Comparison of ENCODE assay signal across 28 mouse cellular contexts in genomic region chr1:180821101-180821500, GRCm38 (mm10). TPM values are rescaled to one million over a fixed set of nuclear protein-coding genes. Genes with fewer than 3 reads are reported as not detected.
DNase-seq lines count a peak whose midpoint lies in the region; ATAC-seq and TF ChIP-seq lines count a peak whose summit lies in the region.
"Had no signal": no experiment of that assay in that cellular context is flagged by ENCODE, and none has a peak within 500 bp of the region (broad histone marks: within the 10 kb centered on the region; RNA-seq: fewer than 3 reads in every experiment).

No protein-coding gene starts in this region.

- no peak for TF ChIP-seq CTCF in kidney, adult 2 months (conservative IDR thresholded peaks at IDR 0.05; ENCODE audit: insufficient read depth, insufficient read length, low read depth, low read length)

- DNase-seq in kidney, adult 2 months = no peak
- DNase-seq in forebrain, embryonic 11.5 days (ENCODE audit: low spot score) = no peak
- no peak for DNase-seq in gastrocnemius, adult 8-10 months (ENCODE audit: low spot score in 2 of 2)
- DNase-seq in spleen, adult 18-20 months = no peak
- DNase-seq: adrenal gland, adult 2 months; cerebellum, adult 2 months; cerebellum, postnatal 36 days; gastrocnemius, postnatal 25 days; heart, adult 2 months; heart, postnatal 14 days; kidney, adult 18-20 months; kidney, postnatal 10 days; left cerebral cortex, postnatal 4 days; lung, postnatal 4 days; retina, postnatal 1 day had no signal

- H3K4me2 ChIP-seq in kidney, embryonic 15.5 days = no peak overlapping the region
- peak overlapping the region; percentile 44 for H3K4me2 ChIP-seq in liver, embryonic 15.5 days
- no peak overlapping the region for H3K4me2 ChIP-seq in forebrain, embryonic 11.5 days (ENCODE audit: low read depth, low read length, severe bottlenecking)
- H3K4me2 ChIP-seq: forebrain, embryonic 13.5 days; heart, embryonic 13.5 days; hindbrain, embryonic 12.5 days; limb, embryonic 15.5 days; neural tube, embryonic 13.5 days had no signal

- H3K9me3 ChIP-seq in kidney, embryonic 15.5 days (replicated peaks) = no peaks in the 10 kb centered on the region
- H3K9me3 ChIP-seq in liver, embryonic 15.5 days (replicated peaks) = no peaks in the 10 kb centered on the region
- no peaks in the 10 kb centered on the region for H3K9me3 ChIP-seq in forebrain, embryonic 11.5 days (ENCODE audit: control insufficient read depth, low read length)
- H3K9me3 ChIP-seq: embryonic facial prominence, embryonic 10.5 days; forebrain, embryonic 13.5 days; heart, embryonic 13.5 days; hindbrain, embryonic 12.5 days; limb, embryonic 15.5 days; midbrain, embryonic 10.5 days; neural tube, embryonic 13.5 days had no signal

- H3K4me1 ChIP-seq in kidney, embryonic 15.5 days = 0 out of 2 replicates have a peak, but pooled peaks cover 7% of the 10 kb centered on the region
- H3K4me1 ChIP-seq in kidney, adult 2 months (ENCODE audit: control insufficient read depth, insufficient read depth, low read length) = no peaks in the 10 kb centered on the region
- peaks cover 96% of the 10 kb centered on the region for H3K4me1 ChIP-seq in liver, embryonic 15.5 days (replicated peaks)
- no peaks in the 10 kb centered on the region for H3K4me1 ChIP-seq in forebrain, embryonic 11.5 days (replicated peaks; ENCODE audit: control insufficient read depth, insufficient read depth, low read length)
- H3K4me1 ChIP-seq: embryonic facial prominence, embryonic 10.5 days; hindbrain, embryonic 12.5 days had no signal

- 0 out of 2 replicates have a peak, but pooled peaks cover 3% of the 10 kb centered on the region for H3K27me3 ChIP-seq in kidney, embryonic 15.5 days
- no peaks in the 10 kb centered on the region for H3K27me3 ChIP-seq in kidney, adult 2 months (replicated peaks; ENCODE audit: control insufficient read depth, insufficient read depth, low read length)
- H3K27me3 ChIP-seq in liver, embryonic 15.5 days = no peaks in the 10 kb centered on the region
- no peaks in the 10 kb centered on the region for H3K27me3 ChIP-seq in forebrain, embryonic 11.5 days (ENCODE audit: control insufficient read depth, insufficient read depth, low read length)
- H3K27me3 ChIP-seq: forebrain, embryonic 13.5 days; heart, embryonic 13.5 days; hindbrain, embryonic 12.5 days; limb, embryonic 15.5 days; neural tube, embryonic 13.5 days had no signal

- no peaks in the 10 kb centered on the region for H3K36me3 ChIP-seq in kidney, embryonic 15.5 days
- H3K36me3 ChIP-seq in kidney, adult 2 months (ENCODE audit: control insufficient read depth, insufficient read depth, low read length) = no peaks in the 10 kb centered on the region
- no peaks in the 10 kb centered on the region for H3K36me3 ChIP-seq in liver, embryonic 15.5 days (replicated peaks)
- H3K36me3 ChIP-seq in forebrain, embryonic 11.5 days (ENCODE audit: control insufficient read depth, insufficient read depth, low read length) = no peaks in the 10 kb centered on the region
- H3K36me3 ChIP-seq: heart, embryonic 13.5 days; hindbrain, embryonic 12.5 days; limb, embryonic 15.5 days; midbrain, embryonic 10.5 days; neural tube, embryonic 13.5 days had no signal

- 87% methylated on average over 6 of the region's 6 CpGs for WGBS in kidney, embryonic 15.5 days
- 88% methylated on average over 6 of the region's 6 CpGs for WGBS in kidney, adult 2 months
- WGBS in liver, embryonic 15.5 days (ENCODE audit: insufficient replicate concordance) = 52% methylated on average over 6 of the region's 6 CpGs
- 92% methylated on average over 6 of the region's 6 CpGs for WGBS in forebrain, embryonic 11.5 days

- H3K4me3 ChIP-seq in kidney, embryonic 15.5 days (replicated peaks) = no peak overlapping the region
- H3K4me3 ChIP-seq in kidney, adult 2 months (ENCODE audit: insufficient read depth, low read depth, low read length) = no peak overlapping the region
- no peak overlapping the region for H3K4me3 ChIP-seq in liver, embryonic 15.5 days (replicated peaks)
- H3K4me3 ChIP-seq in forebrain, embryonic 11.5 days (ENCODE audit: low read depth, low read length) = no peak overlapping the region
- H3K4me3 ChIP-seq: embryonic facial prominence, embryonic 10.5 days; forebrain, embryonic 13.5 days; heart, adult 2 months; heart, embryonic 13.5 days; hindbrain, embryonic 12.5 days; limb, embryonic 15.5 days; midbrain, embryonic 10.5 days; myocyte; neural tube, embryonic 13.5 days had no signal

- H3K9ac ChIP-seq in kidney, embryonic 15.5 days = no peak overlapping the region
- peak overlapping the region; percentile 25; the same call in 1 of the 2 replicates for H3K9ac ChIP-seq in liver, embryonic 15.5 days
- no peak overlapping the region for H3K9ac ChIP-seq in forebrain, embryonic 11.5 days (ENCODE audit: low read length)
- H3K9ac ChIP-seq: forebrain, embryonic 13.5 days; heart, embryonic 13.5 days; hindbrain, embryonic 12.5 days; limb, embryonic 15.5 days; neural tube, embryonic 13.5 days had no signal

- TF ChIP-seq POLR2A in kidney, adult 2 months (IDR thresholded peaks at IDR 0.05; ENCODE audit: low read depth, low read length) = no peak

- ATAC-seq in kidney, embryonic 15.5 days (replicated peaks; ENCODE audit: low FRiP score) = peak; percentile 61; the same call in 1 of the 2 replicates
- ATAC-seq in erythroid progenitor cell, adult 5-6 weeks (replicated peaks; ENCODE audit: low FRiP score, poor library complexity, severe bottlenecking) = peak; percentile 70
- ATAC-seq in liver, embryonic 15.5 days (ENCODE audit: insufficient read depth) = peak; percentile 81
- ATAC-seq in forebrain, embryonic 11.5 days (replicated peaks; ENCODE audit: low FRiP score) = no peak
- ATAC-seq: CD4-positive, CD25-positive, alpha-beta regulatory T cell, adult 4 months; forebrain, embryonic 13.5 days; midbrain, embryonic 16.5 days had no signal

- no peak overlapping the region for H3K27ac ChIP-seq in kidney, embryonic 15.5 days
- no peak overlapping the region for H3K27ac ChIP-seq in kidney, adult 2 months (ENCODE audit: insufficient read depth, low read depth, low read length)
- H3K27ac ChIP-seq in liver, embryonic 15.5 days (replicated peaks) = peak overlapping the region; percentile 91
- H3K27ac ChIP-seq in forebrain, embryonic 11.5 days (ENCODE audit: low read depth, low read length) = no peak overlapping the region
- H3K27ac ChIP-seq: embryonic facial prominence, embryonic 10.5 days; forebrain, embryonic 13.5 days; heart, adult 2 months; heart, embryonic 13.5 days; hindbrain, embryonic 12.5 days; limb, embryonic 15.5 days; midbrain, embryonic 10.5 days; neural tube, embryonic 13.5 days had no signal

RNA-seq across cellular contexts. Expression of gene H3f3a, which starts 7.4 kb away (rescaled TPM):
- 2,677 and 2,753 TPM in 2 replicates for polyA plus RNA-seq in kidney, embryonic 15.5 days (2015; fragmentation: Nextera tagmentation; extraction: Ambion mirVana)
- 324 and 348 TPM in 2 replicates for polyA plus RNA-seq in kidney, adult 2 months (2012; rRNA removed)
- 2,042 and 2,351 TPM in 2 replicates for total RNA-seq in erythroid progenitor cell, adult 5-6 weeks (2015; ENCODE audit: low replicate concordance)
- total RNA-seq in erythroid progenitor cell, adult 5-6 weeks (2017; ENCODE audit: low replicate concordance) = 2,407 and 2,791 TPM in 2 replicates
- 2,115 and 2,296 TPM in 2 replicates for polyA plus RNA-seq in liver, embryonic 15.5 days (2015; fragmentation: Nextera tagmentation; extraction: Ambion mirVana)
- polyA plus RNA-seq in forebrain, embryonic 11.5 days (2014; fragmentation: Nextera tagmentation; extraction: Ambion mirVana) = 3,157 and 3,206 TPM in 2 replicates
- total RNA-seq in gastrocnemius, adult 8-10 months (2022) = 100 to 1,000 TPM; 274 to 310 (median 289) TPM

RNA-seq across cellular contexts. Expression of gene Sde2, which starts 29.8 kb away (rescaled TPM):
- 37.0 and 38.7 TPM in 2 replicates for polyA plus RNA-seq in kidney, embryonic 15.5 days (2015; fragmentation: Nextera tagmentation; extraction: Ambion mirVana)
- 6.2 and 8.4 TPM in 2 replicates for polyA plus RNA-seq in kidney, adult 2 months (2012; rRNA removed)
- total RNA-seq in erythroid progenitor cell, adult 5-6 weeks (2015; ENCODE audit: low replicate concordance) = 21.3 and 23.9 TPM in 2 replicates
- total RNA-seq in erythroid progenitor cell, adult 5-6 weeks (2017; ENCODE audit: low replicate concordance) = 29.9 and 35.2 TPM in 2 replicates
- polyA plus RNA-seq in liver, embryonic 15.5 days (2015; fragmentation: Nextera tagmentation; extraction: Ambion mirVana) = 21.8 and 22.4 TPM in 2 replicates
- 33.8 and 35.4 TPM in 2 replicates for polyA plus RNA-seq in forebrain, embryonic 11.5 days (2014; fragmentation: Nextera tagmentation; extraction: Ambion mirVana)
- total RNA-seq in gastrocnemius, adult 8-10 months (2022) = 1 to 10 TPM; 6.8 to 8.4 (median 7.6) TPM
